Mouse (Mus musculus): ENCODE data around the gene Ctxn1. TPM values are rescaled to one million over a fixed set of nuclear protein-coding genes. Genes with fewer than 3 reads are reported as not detected.
"Not testable (repeated sequence)": the region's sequence is repeated elsewhere in the genome, so short reads cannot be mapped to it uniquely, and the experiment has no call there.

Ctxn1 gene
- polyA plus RNA-seq, 1 experiment from 2014 or later, result 80.3 TPM

- no peak for ATAC-seq (ENCODE audit: insufficient number of reproducible peaks, low FRiP score, low TSS enrichment, low read depth)
- Histone ChIP-seq H3K36me3 (peaks cover 82% of the 10 kb centered on the region), H3K27ac (replicated peaks) (no peak overlapping the region), H3K9me3 (replicated peaks) (no peaks in the 10 kb centered on the region), H3K4me1 (peaks cover 10% of the 10 kb centered on the region), H3K27me3 (no peaks in the 10 kb centered on the region), H3K4me2 (replicated peaks) (no peak overlapping the region), H3K9ac (no peak overlapping the region), H3K4me3 (replicated peaks) (no peak overlapping the region)
- 84% methylated on average over 8 of the region's 8 CpGs for WGBS
These were observed 4.2 kb upstream of the Ctxn1 start for GRCm38 (mm10) chr8:4263105-4263791.

DNA sequence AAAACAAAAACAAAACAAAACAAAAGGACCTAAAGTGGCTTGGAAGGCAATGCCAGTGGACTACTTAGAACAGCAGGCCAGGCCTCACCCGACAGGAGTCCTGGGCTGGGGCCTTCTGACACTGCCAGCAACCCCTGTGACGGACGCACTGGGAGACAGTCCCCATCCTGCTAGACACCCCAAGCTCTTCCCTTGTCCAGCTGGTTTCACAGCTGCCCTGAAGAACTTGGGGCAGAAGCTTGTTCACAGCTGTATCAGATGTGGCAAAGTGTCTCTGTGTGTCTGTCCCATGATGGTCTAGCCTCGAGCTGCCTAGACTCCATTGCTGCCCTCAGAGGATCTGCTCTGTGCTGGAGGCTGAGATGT is 714 bp upstream of the Ctxn1 start:
- peaks cover 26% of the 10 kb centered on the region for H3K4me1 ChIP-seq
- H3K9ac ChIP-seq, result no peak overlapping the region
- ATAC-seq (ENCODE audit: insufficient number of reproducible peaks, low FRiP score, low TSS enrichment, low read depth), result no peak
- peak overlapping the region; percentile 83; the same call in 1 of the 2 replicates for H3K27ac ChIP-seq (replicated peaks)
- H3K4me2 ChIP-seq (replicated peaks), result no peak overlapping the region
- 75% methylated on average over 4 of the region's 4 CpGs for WGBS
- no peaks in the 10 kb centered on the region for H3K9me3 ChIP-seq (replicated peaks)
- no peaks in the 10 kb centered on the region for H3K27me3 ChIP-seq
- H3K4me3 ChIP-seq (replicated peaks), result no peak overlapping the region
- H3K36me3 ChIP-seq, result peaks cover 66% of the 10 kb centered on the region

- Histone ChIP-seq H3K4me3 (replicated peaks) (peak overlapping the region; percentile 74), H3K9me3 (replicated peaks) (no peaks in the 10 kb centered on the region), H3K27ac (replicated peaks) (peak overlapping the region; percentile 83), H3K4me2 (replicated peaks) (peak overlapping the region; percentile 87), H3K4me1 (peaks cover 33% of the 10 kb centered on the region), H3K36me3 (peaks cover 62% of the 10 kb centered on the region), H3K9ac (peak overlapping the region; percentile 57), H3K27me3 (no peaks in the 10 kb centered on the region)
- ATAC-seq (ENCODE audit: insufficient number of reproducible peaks, low FRiP score, low TSS enrichment, low read depth), result peak; percentile 79
- WGBS, result under 1% methylated on average over 32 of the region's 32 CpGs
These were observed 396 bp downstream of the Ctxn1 start for GRCm38 (mm10) chr8:4258678-4259077.

DNA sequence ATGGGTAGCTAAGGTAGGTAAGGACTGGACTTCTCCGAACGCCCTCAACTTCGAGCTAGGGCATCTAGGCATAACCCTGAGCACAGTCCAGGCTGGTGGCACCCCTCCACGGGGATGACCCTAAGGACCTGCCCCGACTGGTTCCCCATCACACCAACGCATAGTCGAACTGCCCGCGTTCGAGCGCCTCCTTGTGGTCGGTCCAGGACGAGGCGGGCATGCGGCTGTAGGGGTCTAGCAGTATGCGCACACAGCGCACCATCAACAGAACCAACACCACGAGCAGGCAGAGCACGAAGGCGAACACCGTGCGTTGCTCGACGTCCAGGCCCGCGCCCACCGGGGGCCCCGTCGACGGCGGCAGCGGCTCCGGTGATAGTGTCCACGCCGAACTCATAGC is 841 bp downstream of the Ctxn1 start:
- Histone ChIP-seq H3K9ac (peak overlapping the region; percentile 57), H3K9me3 (replicated peaks) (no peaks in the 10 kb centered on the region), H3K36me3 (peaks cover 57% of the 10 kb centered on the region), H3K4me3 (replicated peaks) (peak overlapping the region; percentile 74), H3K4me1 (peaks cover 36% of the 10 kb centered on the region), H3K4me2 (replicated peaks) (peak overlapping the region; percentile 87), H3K27ac (replicated peaks) (peak overlapping the region; percentile 83), H3K27me3 (no peaks in the 10 kb centered on the region)
- WGBS, result 3% methylated on average over 35 of the region's 35 CpGs
- ATAC-seq (ENCODE audit: insufficient number of reproducible peaks, low FRiP score, low TSS enrichment, low read depth), result peak; percentile 59

- H3K36me3 ChIP-seq, result peaks cover 48% of the 10 kb centered on the region
- 62% methylated on average over 4 of the region's 4 CpGs for WGBS
- 0 out of 2 replicates have a peak overlapping the region, but pooled peaks have one; percentile 1 for H3K27ac ChIP-seq (replicated peaks)
- H3K9ac ChIP-seq, result no peak overlapping the region
- H3K4me2 ChIP-seq (replicated peaks), result peak overlapping the region; percentile 87; the same call in 1 of the 2 replicates
- H3K9me3 ChIP-seq (replicated peaks), result no peaks in the 10 kb centered on the region
- no peak for ATAC-seq (ENCODE audit: insufficient number of reproducible peaks, low FRiP score, low TSS enrichment, low read depth)
- no peaks in the 10 kb centered on the region for H3K27me3 ChIP-seq
- H3K4me1 ChIP-seq, result peaks cover 39% of the 10 kb centered on the region
- peak overlapping the region; percentile 74 for H3K4me3 ChIP-seq (replicated peaks)
These were observed 1.7 kb downstream of the Ctxn1 start for GRCm38 (mm10) chr8:4257350-4257749.

- Histone ChIP-seq H3K27ac (replicated peaks) (0 out of 2 replicates have a peak overlapping the region, but pooled peaks have one; percentile 1), H3K9me3 (replicated peaks) (no peaks in the 10 kb centered on the region), H3K4me1 (peaks cover 40% of the 10 kb centered on the region), H3K36me3 (peaks cover 44% of the 10 kb centered on the region), H3K27me3 (no peaks in the 10 kb centered on the region), H3K9ac (no peak overlapping the region), H3K4me3 (replicated peaks) (no peak overlapping the region), H3K4me2 (replicated peaks) (0 out of 2 replicates have a peak overlapping the region, but pooled peaks have one; percentile 87)
- WGBS, result 36% methylated on average over 4 of the region's 4 CpGs
- ATAC-seq (ENCODE audit: insufficient number of reproducible peaks, low FRiP score, low TSS enrichment, low read depth), result no peak
These were observed 2.2 kb downstream of the Ctxn1 start for GRCm38 (mm10) chr8:4256911-4257310.

DNA sequence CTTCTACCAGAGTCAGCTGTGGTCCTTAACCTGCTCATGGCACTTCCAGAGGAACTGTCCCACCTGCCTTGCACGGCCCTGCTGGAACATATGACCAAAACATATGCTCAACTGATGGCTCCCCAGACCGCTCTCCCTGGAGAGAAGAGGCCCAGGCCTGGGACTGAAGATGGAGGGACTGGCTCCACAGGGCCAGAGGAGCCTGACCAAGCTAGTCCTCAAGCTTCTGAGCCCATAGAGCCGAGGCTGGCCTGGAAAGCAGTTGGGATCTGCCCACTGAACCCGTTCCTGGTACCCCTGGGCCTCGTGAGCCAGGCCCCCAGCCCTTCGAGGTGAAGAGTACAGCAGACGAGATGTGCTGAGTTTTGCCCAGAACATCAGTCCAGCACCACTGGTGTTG is 3.6 kb downstream of the Ctxn1 start:
- WGBS, result 87% methylated on average over 7 of the region's 7 CpGs
- ATAC-seq (ENCODE audit: insufficient number of reproducible peaks, low FRiP score, low TSS enrichment, low read depth); H3K27me3 ChIP-seq; H3K4me2 ChIP-seq (replicated peaks); H3K9me3 ChIP-seq (replicated peaks); H3K27ac ChIP-seq (replicated peaks); H3K4me3 ChIP-seq (replicated peaks); H3K9ac ChIP-seq: not testable (repeated sequence)
- peaks cover 44% of the 10 kb centered on the region for H3K4me1 ChIP-seq
- H3K36me3 ChIP-seq, result peaks cover 30% of the 10 kb centered on the region

GRCm38 (mm10) chr8:4254001-4254400 is 5.1 kb downstream of the Ctxn1 start:
- ATAC-seq (ENCODE audit: insufficient number of reproducible peaks, low FRiP score, low TSS enrichment, low read depth), result no peak
- Histone ChIP-seq H3K27me3 (no peaks in the 10 kb centered on the region), H3K36me3 (peaks cover 23% of the 10 kb centered on the region), H3K4me1 (peaks cover 45% of the 10 kb centered on the region), H3K9me3 (replicated peaks) (no peaks in the 10 kb centered on the region), H3K9ac (peak overlapping the region; percentile 99; the same call in 1 of the 2 replicates), H3K27ac (replicated peaks) (peak overlapping the region; percentile 93; the same call in 1 of the 2 replicates), H3K4me3 (replicated peaks) (peak overlapping the region; percentile 100), H3K4me2 (replicated peaks) (peak overlapping the region; percentile 78)
- WGBS, result 68% methylated on average over 6 of the region's 6 CpGs

DNA sequence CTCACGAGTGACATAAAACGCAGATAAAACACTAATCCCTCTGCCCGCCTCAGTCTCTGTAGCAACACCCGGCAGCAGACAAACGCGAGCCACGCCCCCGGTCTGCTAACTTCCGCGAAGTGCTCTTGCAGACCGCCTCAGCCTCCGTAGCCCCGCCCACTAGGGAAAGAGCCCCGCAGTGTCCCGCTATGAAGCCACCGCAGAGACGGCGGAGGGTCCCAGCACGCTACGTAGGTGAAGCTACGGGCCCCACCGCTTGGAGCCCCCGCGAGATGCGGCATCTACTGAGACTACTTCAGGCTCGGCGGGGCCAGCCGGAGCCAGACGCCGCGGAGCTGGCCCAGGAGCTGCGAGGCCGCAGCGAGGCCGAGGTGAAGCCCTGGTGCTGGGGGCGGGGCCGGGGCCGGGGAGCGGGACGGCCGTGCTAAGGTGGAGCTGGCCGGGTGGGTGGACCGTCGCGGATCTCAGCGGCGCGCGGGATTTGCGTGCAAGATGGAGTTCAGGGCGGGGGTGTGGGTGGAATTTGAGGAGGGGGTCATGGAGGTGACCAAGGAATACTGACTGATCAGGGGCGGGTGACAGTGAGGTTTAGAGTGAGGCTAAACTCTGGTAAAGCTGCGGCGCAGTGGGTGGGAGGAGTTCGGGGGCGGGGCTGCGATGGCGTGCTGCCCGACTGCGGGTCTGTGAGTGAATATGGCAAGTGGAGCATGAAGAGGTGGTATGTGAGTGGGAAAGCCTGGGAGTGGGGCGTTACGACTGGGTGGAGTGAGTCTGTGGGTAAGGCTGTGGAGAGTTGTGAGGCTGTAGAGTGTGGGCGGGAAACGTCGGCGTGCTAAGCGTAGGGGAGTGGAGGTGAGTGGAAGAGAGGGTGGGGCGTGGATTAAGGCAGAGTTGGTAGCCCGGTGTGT is 5.9 kb downstream of the Ctxn1 start, which contains the start of gene Snapc2:
Snapc2 (plus strand) TSS at position 147 of the 908 bp plus-strand sequence.
- Histone ChIP-seq H3K27ac (replicated peaks) (peak within 1 kb of the TSS; percentile 93), H3K4me1 (peaks cover 45% of the 10 kb centered on the region), H3K9ac (peak within 1 kb of the TSS; percentile 99), H3K9me3 (replicated peaks) (no peaks in the 10 kb centered on the region), H3K36me3 (peaks cover 25% of the 10 kb centered on the region), H3K4me2 (replicated peaks) (peak within 1 kb of the TSS; percentile 78), H3K4me3 (replicated peaks) (peak within 1 kb of the TSS; percentile 100), H3K27me3 (no peaks in the 10 kb centered on the region)
- WGBS, result under 1% methylated on average over 69 of the region's 69 CpGs
- peak; percentile 91 for ATAC-seq (ENCODE audit: insufficient number of reproducible peaks, low FRiP score, low TSS enrichment, low read depth)

GRCm38 (mm10) chr8:4252116-4252760 is 6.8 kb downstream of the Ctxn1 start:
- WGBS, result 38% methylated on average over 8 of the region's 8 CpGs
- Histone ChIP-seq H3K4me1 (peaks cover 35% of the 10 kb centered on the region), H3K27me3 (no peaks in the 10 kb centered on the region), H3K9me3 (replicated peaks) (no peaks in the 10 kb centered on the region), H3K9ac (peak overlapping the region; percentile 99; the same call in 1 of the 2 replicates), H3K4me3 (replicated peaks) (peak overlapping the region; percentile 100), H3K27ac (replicated peaks) (peak overlapping the region; percentile 93), H3K4me2 (replicated peaks) (peak overlapping the region; percentile 78), H3K36me3 (peaks cover 35% of the 10 kb centered on the region)
- no peak for ATAC-seq (ENCODE audit: insufficient number of reproducible peaks, low FRiP score, low TSS enrichment, low read depth)
